Mouse (Mus musculus) limb, embryonic 13.5 days (tissue): ENCODE measurements around the gene Csrnp2. TPM values are rescaled to one million over a fixed set of nuclear protein-coding genes. Genes with fewer than 3 reads are reported as not detected.

Source experiments
- polyA plus RNA-seq: library from polyadenylated mRNA; unstranded; fragments of >200 nt; fragmentation: Nextera tagmentation; extraction: Ambion mirVana; gene quantifications from 2 replicates; pipeline ENCODE4 v1.2.1, GENCODE M21; 2015

The Csrnp2 gene
- polyA plus RNA-seq, 1 experiment from 2014 or later, result 24.9 TPM

Other genes with a start within 250 kb of the Csrnp2 start
- not detected in 2 replicates for gene Tmprss12, start 214.7 kb downstream of the Csrnp2 start, polyA plus RNA-seq
- gene Mettl7a1, start 191.3 kb downstream of the Csrnp2 start, polyA plus RNA-seq, result 3.0 and 4.4 TPM in 2 replicates
- 0.26 and 0.42 TPM in 2 replicates for gene Mettl7a3, start 160.6 kb downstream of the Csrnp2 start, polyA plus RNA-seq
- 0.10 TPM in 1 of 2 replicates, not detected in the other for gene Methig1, start 142.3 kb downstream of the Csrnp2 start, polyA plus RNA-seq
- 0.11 TPM in 1 of 2 replicates, not detected in the other for gene Mettl7a2, start 142.3 kb downstream of the Csrnp2 start, polyA plus RNA-seq
- not detected in 2 replicates for gene Higd1c, start 130.9 kb downstream of the Csrnp2 start, polyA plus RNA-seq
- gene Gm5475, start 73.3 kb downstream of the Csrnp2 start, polyA plus RNA-seq, result 0.05 TPM in 1 of 2 replicates, not detected in the other
- gene Slc11a2, start 70.4 kb downstream of the Csrnp2 start, polyA plus RNA-seq, result 18.7 and 25.3 TPM in 2 replicates
- gene Letmd1, start 26.5 kb downstream of the Csrnp2 start, polyA plus RNA-seq, result 34.1 and 34.3 TPM in 2 replicates
- gene Tfcp2, start 56.5 kb upstream of the Csrnp2 start, polyA plus RNA-seq, result 36.2 and 36.3 TPM in 2 replicates
- gene Pou6f1, start 104.5 kb upstream of the Csrnp2 start, polyA plus RNA-seq, result 10.0 and 11.1 TPM in 2 replicates
- 134 and 143 TPM in 2 replicates for gene Dazap2, start 119.9 kb upstream of the Csrnp2 start, polyA plus RNA-seq
- 8.5 and 9.8 TPM in 2 replicates for gene Smagp, start 141.5 kb upstream of the Csrnp2 start, polyA plus RNA-seq
- gene Bin2, start 174.1 kb upstream of the Csrnp2 start, polyA plus RNA-seq, result 2.1 and 2.4 TPM in 2 replicates
- 2.1 TPM in 2 replicates for gene Cela1, start 192.4 kb upstream of the Csrnp2 start, polyA plus RNA-seq
- 0.65 and 1.1 TPM in 2 replicates for gene Galnt6, start 233.9 kb upstream of the Csrnp2 start, polyA plus RNA-seq